ENCODE assay signal across 21 mouse cellular contexts in genomic region chr8:123536242-123536989, GRCm38 (mm10). TPM values are rescaled to one million over a fixed set of nuclear protein-coding genes. Genes with fewer than 3 reads are reported as not detected.
DNase-seq lines count a peak whose midpoint lies in the region; ATAC-seq and TF ChIP-seq lines count a peak whose summit lies in the region.
"Had no signal": no experiment of that assay in that cellular context is flagged by ENCODE, and none has a peak within 500 bp of the region (broad histone marks: within the 10 kb centered on the region; RNA-seq: fewer than 3 reads in every experiment).

No protein-coding gene starts in this region.

- H3K27me3 ChIP-seq in embryonic facial prominence, embryonic 12.5 days = peaks cover 11% of the 10 kb centered on the region; the same call in 1 of the 2 replicates
- H3K27me3 ChIP-seq in embryonic facial prominence, embryonic 10.5 days (replicated peaks; ENCODE audit: low read depth, poor library complexity, severe bottlenecking) = peaks cover 37% of the 10 kb centered on the region
- H3K27me3 ChIP-seq in hindbrain, embryonic 16.5 days (replicated peaks; ENCODE audit: control insufficient read depth, insufficient read depth, low read length) = peaks cover 2% of the 10 kb centered on the region; the same call in 1 of the 2 replicates
- peaks cover 3% of the 10 kb centered on the region; the same call in 1 of the 2 replicates for H3K27me3 ChIP-seq in hindbrain, embryonic 11.5 days (ENCODE audit: control insufficient read depth, insufficient read depth, low read length)
- H3K27me3 ChIP-seq in liver, embryonic 14.5 days (ENCODE audit: control insufficient read depth, insufficient read depth, low read length) = no peaks in the 10 kb centered on the region
- H3K27me3 ChIP-seq in liver, embryonic 12.5 days (replicated peaks) = peaks cover 19% of the 10 kb centered on the region
- H3K27me3 ChIP-seq in stomach, postnatal 0 days (ENCODE audit: control insufficient read depth, insufficient read depth, low read length) = no peaks in the 10 kb centered on the region
- H3K27me3 ChIP-seq: CH12.LX had no signal

- H3K36me3 ChIP-seq in embryonic facial prominence, embryonic 12.5 days = peaks cover 40% of the 10 kb centered on the region
- peaks cover 58% of the 10 kb centered on the region for H3K36me3 ChIP-seq in embryonic facial prominence, embryonic 10.5 days (replicated peaks)
- H3K36me3 ChIP-seq in hindbrain, embryonic 16.5 days (ENCODE audit: control insufficient read depth, insufficient read depth, low read length) = peaks cover 35% of the 10 kb centered on the region
- H3K36me3 ChIP-seq in hindbrain, embryonic 11.5 days (ENCODE audit: control insufficient read depth, insufficient read depth, low read length) = peaks cover 3% of the 10 kb centered on the region
- no peaks in the 10 kb centered on the region for H3K36me3 ChIP-seq in liver, embryonic 14.5 days (replicated peaks; ENCODE audit: control insufficient read depth, insufficient read depth, low read depth)
- peaks cover 44% of the 10 kb centered on the region for H3K36me3 ChIP-seq in liver, embryonic 12.5 days
- H3K36me3 ChIP-seq in stomach, postnatal 0 days (ENCODE audit: control insufficient read depth, insufficient read depth, low read length) = peaks cover 23% of the 10 kb centered on the region

- TF ChIP-seq CTCF in liver, embryonic 14.5 days (IDR thresholded peaks at IDR 0.05; ENCODE audit: low read depth) = 0 out of 2 replicates have a peak, but pooled peaks have one; percentile 4
- TF ChIP-seq CTCF in stomach, postnatal 0 days (IDR thresholded peaks at IDR 0.05; ENCODE audit: low read depth) = no peak

- 82% methylated on average over 9 of the region's 9 CpGs for WGBS in embryonic facial prominence, embryonic 12.5 days
- WGBS in embryonic facial prominence, embryonic 10.5 days = 84% methylated on average over 9 of the region's 9 CpGs
- 88% methylated on average over 9 of the region's 9 CpGs for WGBS in hindbrain, embryonic 16.5 days
- 91% methylated on average over 9 of the region's 9 CpGs for WGBS in hindbrain, embryonic 11.5 days
- 76% methylated on average over 9 of the region's 9 CpGs for WGBS in liver, embryonic 14.5 days (ENCODE audit: insufficient replicate concordance)
- WGBS in liver, embryonic 12.5 days (ENCODE audit: insufficient replicate concordance) = 85% methylated on average over 9 of the region's 9 CpGs
- 85% methylated on average over 9 of the region's 9 CpGs for WGBS in stomach, postnatal 0 days

- H3K9ac ChIP-seq in embryonic facial prominence, embryonic 12.5 days = no peak overlapping the region
- no peak overlapping the region for H3K9ac ChIP-seq in hindbrain, embryonic 16.5 days (ENCODE audit: low read depth, low read length)
- no peak overlapping the region for H3K9ac ChIP-seq in hindbrain, embryonic 11.5 days (ENCODE audit: low read depth, low read length)
- H3K9ac ChIP-seq in liver, embryonic 14.5 days (replicated peaks) = no peak overlapping the region
- H3K9ac ChIP-seq in liver, embryonic 12.5 days = no peak overlapping the region
- H3K9ac ChIP-seq in stomach, postnatal 0 days (ENCODE audit: low read length) = no peak overlapping the region
- H3K9ac ChIP-seq: embryonic facial prominence, embryonic 13.5 days; hindbrain, embryonic 12.5 days; lung, embryonic 14.5 days; neural tube, embryonic 12.5 days had no signal

- 0 out of 2 replicates have a peak, but pooled peaks have one; percentile 35 for ATAC-seq in embryonic facial prominence, embryonic 12.5 days (ENCODE audit: insufficient number of reproducible peaks, insufficient read depth, low FRiP score, low TSS enrichment)
- peak; percentile 24; the same call in 1 of the 2 replicates for ATAC-seq in hindbrain, embryonic 16.5 days
- ATAC-seq in hindbrain, embryonic 11.5 days (ENCODE audit: low FRiP score) = no peak
- ATAC-seq in liver, embryonic 14.5 days (ENCODE audit: insufficient read depth) = no peak
- no peak for ATAC-seq in liver, embryonic 12.5 days
- peak; percentile 40; the same call in 1 of the 2 replicates for ATAC-seq in stomach, postnatal 0 days (ENCODE audit: low FRiP score, low TSS enrichment)

- DNase-seq in embryonic facial prominence, embryonic 10.5 days (ENCODE audit: low spot score) = no peak
- no peak for DNase-seq in hindbrain, embryonic 11.5 days (ENCODE audit: low spot score)
- no peak for DNase-seq in liver, embryonic 14.5 days (ENCODE audit: low read depth in 3 of 3, low spot score in 3 of 3)
- DNase-seq in stomach, postnatal 0 days (ENCODE audit: low spot score) = no peak
- DNase-seq: cerebellum, adult 8-10 months; gastrocnemius, postnatal 36 days; kidney, adult 11 months; left cerebral cortex, postnatal 4 days; lung, embryonic 14.5 days; lung, postnatal 4 days; thymus, postnatal 4 days had no signal

- no peak for TF ChIP-seq EP300 in liver, embryonic 14.5 days (IDR thresholded peaks at IDR 0.05; ENCODE audit: low read depth)
- no peak for TF ChIP-seq EP300 in stomach, postnatal 0 days (optimal IDR thresholded peaks at IDR 0.05)

- H3K4me1 ChIP-seq in embryonic facial prominence, embryonic 12.5 days = no peaks in the 10 kb centered on the region
- H3K4me1 ChIP-seq in embryonic facial prominence, embryonic 10.5 days = peaks cover 4% of the 10 kb centered on the region; the same call in 1 of the 2 replicates
- no peaks in the 10 kb centered on the region for H3K4me1 ChIP-seq in hindbrain, embryonic 16.5 days (ENCODE audit: control insufficient read depth, insufficient read depth, low read depth, low read length)
- no peaks in the 10 kb centered on the region for H3K4me1 ChIP-seq in hindbrain, embryonic 11.5 days (replicated peaks; ENCODE audit: control insufficient read depth, insufficient read depth, low read length)
- no peaks in the 10 kb centered on the region for H3K4me1 ChIP-seq in liver, embryonic 14.5 days (replicated peaks; ENCODE audit: control insufficient read depth in 2 of 2, insufficient read depth in 2 of 2, low read length in 1 of 2)
- H3K4me1 ChIP-seq in liver, embryonic 12.5 days = no peaks in the 10 kb centered on the region
- H3K4me1 ChIP-seq in stomach, postnatal 0 days (replicated peaks; ENCODE audit: control insufficient read depth, insufficient read depth) = no peaks in the 10 kb centered on the region
- H3K4me1 ChIP-seq: embryonic facial prominence, embryonic 13.5 days; heart, embryonic 10.5 days; hindbrain, embryonic 12.5 days; neural tube, embryonic 12.5 days had no signal

- H3K4me2 ChIP-seq in embryonic facial prominence, embryonic 12.5 days (replicated peaks) = no peak overlapping the region
- no peak overlapping the region for H3K4me2 ChIP-seq in hindbrain, embryonic 16.5 days (ENCODE audit: low read length)
- no peak overlapping the region for H3K4me2 ChIP-seq in hindbrain, embryonic 11.5 days (replicated peaks; ENCODE audit: low read depth, low read length)
- no peak overlapping the region for H3K4me2 ChIP-seq in liver, embryonic 14.5 days (ENCODE audit: low read depth)
- no peak overlapping the region for H3K4me2 ChIP-seq in liver, embryonic 12.5 days
- H3K4me2 ChIP-seq in stomach, postnatal 0 days (replicated peaks; ENCODE audit: low read depth) = no peak overlapping the region
- H3K4me2 ChIP-seq: embryonic facial prominence, embryonic 13.5 days; hindbrain, embryonic 12.5 days; liver, embryonic 11.5 days; lung, embryonic 14.5 days; neural tube, embryonic 12.5 days had no signal

- no peaks in the 10 kb centered on the region for H3K9me3 ChIP-seq in embryonic facial prominence, embryonic 12.5 days
- H3K9me3 ChIP-seq in embryonic facial prominence, embryonic 10.5 days = no peaks in the 10 kb centered on the region
- H3K9me3 ChIP-seq in hindbrain, embryonic 16.5 days (ENCODE audit: control insufficient read depth, low read length) = no peaks in the 10 kb centered on the region
- no peaks in the 10 kb centered on the region for H3K9me3 ChIP-seq in hindbrain, embryonic 11.5 days (ENCODE audit: control insufficient read depth, low read length)
- no peaks in the 10 kb centered on the region for H3K9me3 ChIP-seq in liver, embryonic 14.5 days (ENCODE audit: control insufficient read depth, low read length)
- H3K9me3 ChIP-seq in liver, embryonic 12.5 days (replicated peaks) = no peaks in the 10 kb centered on the region
- H3K9me3 ChIP-seq in stomach, postnatal 0 days (ENCODE audit: control insufficient read depth, low read length) = no peaks in the 10 kb centered on the region
- H3K9me3 ChIP-seq: embryonic facial prominence, embryonic 13.5 days; heart, embryonic 10.5 days; hindbrain, embryonic 12.5 days; neural tube, embryonic 12.5 days had no signal

- H3K27ac ChIP-seq in embryonic facial prominence, embryonic 12.5 days = no peak overlapping the region
- no peak overlapping the region for H3K27ac ChIP-seq in embryonic facial prominence, embryonic 10.5 days (replicated peaks)
- no peak overlapping the region for H3K27ac ChIP-seq in hindbrain, embryonic 16.5 days (ENCODE audit: low read depth, low read length)
- H3K27ac ChIP-seq in hindbrain, embryonic 11.5 days (ENCODE audit: low read depth, low read length) = no peak overlapping the region
- H3K27ac ChIP-seq in liver, embryonic 14.5 days = no peak overlapping the region
- no peak overlapping the region for H3K27ac ChIP-seq in liver, embryonic 12.5 days
- H3K27ac ChIP-seq in stomach, postnatal 0 days (replicated peaks) = no peak overlapping the region
- H3K27ac ChIP-seq: embryonic facial prominence, embryonic 13.5 days; heart, embryonic 10.5 days; hindbrain, embryonic 12.5 days; left cerebral cortex, adult 2 months; neural tube, embryonic 12.5 days had no signal

- no peak overlapping the region for H3K4me3 ChIP-seq in embryonic facial prominence, embryonic 12.5 days
- no peak overlapping the region for H3K4me3 ChIP-seq in embryonic facial prominence, embryonic 10.5 days
- H3K4me3 ChIP-seq in hindbrain, embryonic 16.5 days (ENCODE audit: low read length) = no peak overlapping the region
- no peak overlapping the region for H3K4me3 ChIP-seq in hindbrain, embryonic 11.5 days (ENCODE audit: low read depth, low read length)
- no peak overlapping the region for H3K4me3 ChIP-seq in liver, embryonic 14.5 days (ENCODE audit: insufficient read depth in 1 of 2, low read depth in 2 of 2, low read length in 2 of 2)
- H3K4me3 ChIP-seq in liver, embryonic 12.5 days = no peak overlapping the region
- no peak overlapping the region for H3K4me3 ChIP-seq in stomach, postnatal 0 days (ENCODE audit: low read depth, low read length)
- H3K4me3 ChIP-seq: embryonic facial prominence, embryonic 13.5 days; heart, embryonic 10.5 days; hindbrain, embryonic 12.5 days; left cerebral cortex, adult 2 months; neural tube, embryonic 12.5 days had no signal

RNA-seq across cellular contexts. Expression of gene Gas8, which starts 17.8 kb away (rescaled TPM):
- 37.4 and 40.6 TPM in 2 replicates for polyA plus RNA-seq in embryonic facial prominence, embryonic 12.5 days (2016; fragmentation: Nextera tagmentation; extraction: Ambion mirVana)
- polyA plus RNA-seq in embryonic facial prominence, embryonic 10.5 days (2016; fragmentation: Nextera tagmentation; extraction: Ambion mirVana) = 42.3 and 43.7 TPM in 2 replicates
- 40.9 and 44.1 TPM in 2 replicates for polyA plus RNA-seq in hindbrain, embryonic 16.5 days (2015; fragmentation: Nextera tagmentation; extraction: Ambion mirVana)
- polyA plus RNA-seq in hindbrain, embryonic 11.5 days (2014; fragmentation: Nextera tagmentation; extraction: Ambion mirVana) = 45.5 and 50.7 TPM in 2 replicates
- polyA plus RNA-seq in liver, embryonic 14.5 days (2012; rRNA removed) = 1.8 and 3.4 TPM in 2 replicates
- 2.3 and 3.5 TPM in 2 replicates for polyA plus RNA-seq in liver, embryonic 14.5 days (2014; fragmentation: Nextera tagmentation; extraction: Ambion mirVana)
- polyA plus RNA-seq in liver, embryonic 12.5 days (2016; fragmentation: Nextera tagmentation; extraction: Ambion mirVana) = 5.4 and 8.6 TPM in 2 replicates
- polyA plus RNA-seq in stomach, postnatal 0 days (2015; fragmentation: Nextera tagmentation; extraction: Ambion mirVana) = 10.6 and 11.3 TPM in 2 replicates

RNA-seq across cellular contexts. Expression of gene Dbndd1, which starts 21.2 kb away (rescaled TPM):
- 11.3 and 12.9 TPM in 2 replicates for polyA plus RNA-seq in embryonic facial prominence, embryonic 12.5 days (2016; fragmentation: Nextera tagmentation; extraction: Ambion mirVana)
- 11.3 and 12.1 TPM in 2 replicates for polyA plus RNA-seq in embryonic facial prominence, embryonic 10.5 days (2016; fragmentation: Nextera tagmentation; extraction: Ambion mirVana)
- 85.6 and 88.2 TPM in 2 replicates for polyA plus RNA-seq in hindbrain, embryonic 16.5 days (2015; fragmentation: Nextera tagmentation; extraction: Ambion mirVana)
- 40.7 and 42.1 TPM in 2 replicates for polyA plus RNA-seq in hindbrain, embryonic 11.5 days (2014; fragmentation: Nextera tagmentation; extraction: Ambion mirVana)
- polyA plus RNA-seq in liver, embryonic 14.5 days (2012; rRNA removed) = 0.03 and 0.15 TPM in 2 replicates
- 0.15 TPM in 1 of 2 replicates, not detected in the other for polyA plus RNA-seq in liver, embryonic 14.5 days (2014; fragmentation: Nextera tagmentation; extraction: Ambion mirVana)
- 0.42 and 0.56 TPM in 2 replicates for polyA plus RNA-seq in liver, embryonic 12.5 days (2016; fragmentation: Nextera tagmentation; extraction: Ambion mirVana)
- polyA plus RNA-seq in stomach, postnatal 0 days (2015; fragmentation: Nextera tagmentation; extraction: Ambion mirVana) = 0.89 and 1.4 TPM in 2 replicates

RNA-seq across cellular contexts. Expression of gene Afg3l1, which starts 58.7 kb away (rescaled TPM):
- polyA plus RNA-seq in embryonic facial prominence, embryonic 12.5 days (2016; fragmentation: Nextera tagmentation; extraction: Ambion mirVana) = 62.1 and 66.6 TPM in 2 replicates
- 68.1 and 69.2 TPM in 2 replicates for polyA plus RNA-seq in embryonic facial prominence, embryonic 10.5 days (2016; fragmentation: Nextera tagmentation; extraction: Ambion mirVana)
- 48.7 and 57.4 TPM in 2 replicates for polyA plus RNA-seq in hindbrain, embryonic 16.5 days (2015; fragmentation: Nextera tagmentation; extraction: Ambion mirVana)
- polyA plus RNA-seq in hindbrain, embryonic 11.5 days (2014; fragmentation: Nextera tagmentation; extraction: Ambion mirVana) = 30.7 and 32.3 TPM in 2 replicates
- polyA plus RNA-seq in liver, embryonic 14.5 days (2012; rRNA removed) = 11.0 and 12.6 TPM in 2 replicates
- 13.4 and 13.5 TPM in 2 replicates for polyA plus RNA-seq in liver, embryonic 14.5 days (2014; fragmentation: Nextera tagmentation; extraction: Ambion mirVana)
- 38.0 and 38.4 TPM in 2 replicates for polyA plus RNA-seq in liver, embryonic 12.5 days (2016; fragmentation: Nextera tagmentation; extraction: Ambion mirVana)
- polyA plus RNA-seq in stomach, postnatal 0 days (2015; fragmentation: Nextera tagmentation; extraction: Ambion mirVana) = 28.1 and 28.4 TPM in 2 replicates

Comparison
In these comparisons a context has a peak if more than half of its experiments do, and no peak if none do; other contexts are left out.
1. ATAC-seq: peak in embryonic facial prominence, embryonic 12.5 days (single experiment), hindbrain, embryonic 16.5 days (single experiment) and stomach, postnatal 0 days (single experiment); none in hindbrain, embryonic 11.5 days (single experiment), liver, embryonic 14.5 days (single experiment) and liver, embryonic 12.5 days (single experiment).